In the genomic region with DNA sequence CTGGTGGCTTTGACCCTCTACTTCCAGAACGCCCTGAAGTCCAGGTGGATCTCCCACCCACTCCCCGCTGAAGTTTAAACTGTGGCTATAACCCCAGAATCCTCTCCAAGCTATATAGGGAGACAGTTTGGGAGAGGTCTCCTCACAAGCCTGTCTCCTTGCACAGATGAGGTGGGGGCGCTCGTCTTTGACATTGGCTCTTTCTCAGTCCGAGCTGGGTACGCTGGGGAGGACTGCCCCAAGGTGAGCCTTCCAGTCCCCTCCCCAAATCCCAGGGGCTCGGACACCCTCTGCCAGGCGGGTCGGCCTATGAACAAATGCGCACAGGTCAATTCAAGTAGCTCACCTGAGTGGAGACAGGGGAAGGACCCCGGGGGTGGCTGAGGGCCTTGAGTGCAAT, we compare ENCODE assay signal across 12 mouse cellular contexts. TPM values are rescaled to one million over a fixed set of nuclear protein-coding genes. Genes with fewer than 3 reads are reported as not detected.
DNase-seq lines count a peak whose midpoint lies in the region; ATAC-seq lines count a peak whose summit lies in the region.
"Had no signal": no experiment of that assay in that cellular context is flagged by ENCODE, and none has a peak within 500 bp of the region (broad histone marks: within the 10 kb centered on the region; RNA-seq: fewer than 3 reads in every experiment).

No protein-coding gene starts in this region.

- no peak overlapping the region for H3K27ac ChIP-seq in liver, embryonic 12.5 days
- H3K27ac ChIP-seq in liver, embryonic 11.5 days (ENCODE audit: low read depth, low read length), result no peak overlapping the region
- no peak overlapping the region for H3K27ac ChIP-seq in forebrain, embryonic 13.5 days
- H3K27ac ChIP-seq in limb, embryonic 13.5 days, result no peak overlapping the region
- H3K27ac ChIP-seq in stomach, embryonic 15.5 days, result no peak overlapping the region
- H3K27ac ChIP-seq: limb, embryonic 15.5 days had no signal

- peaks cover 7% of the 10 kb centered on the region for H3K4me1 ChIP-seq in liver, embryonic 12.5 days
- H3K4me1 ChIP-seq in liver, embryonic 11.5 days (replicated peaks; ENCODE audit: control insufficient read depth, insufficient read depth, low read length), result peaks cover 2% of the 10 kb centered on the region; the same call in 1 of the 2 replicates
- peaks cover 12% of the 10 kb centered on the region for H3K4me1 ChIP-seq in forebrain, embryonic 13.5 days
- H3K4me1 ChIP-seq in limb, embryonic 13.5 days, result peaks cover 8% of the 10 kb centered on the region; the same call in 1 of the 2 replicates
- no peaks in the 10 kb centered on the region for H3K4me1 ChIP-seq in stomach, embryonic 15.5 days

- no peaks in the 10 kb centered on the region for H3K36me3 ChIP-seq in liver, embryonic 12.5 days
- no peaks in the 10 kb centered on the region for H3K36me3 ChIP-seq in liver, embryonic 11.5 days (ENCODE audit: control insufficient read depth, insufficient read depth, low read length)
- H3K36me3 ChIP-seq in forebrain, embryonic 13.5 days (ENCODE audit: poor library complexity, severe bottlenecking), result no peaks in the 10 kb centered on the region
- no peaks in the 10 kb centered on the region for H3K36me3 ChIP-seq in limb, embryonic 13.5 days
- H3K36me3 ChIP-seq in stomach, embryonic 15.5 days, result no peaks in the 10 kb centered on the region
- H3K36me3 ChIP-seq: limb, embryonic 15.5 days had no signal

- H3K4me2 ChIP-seq in liver, embryonic 12.5 days, result peak overlapping the region; percentile 46; the same call in 1 of the 2 replicates
- H3K4me2 ChIP-seq in liver, embryonic 11.5 days, result no peak overlapping the region
- peak overlapping the region; percentile 65 for H3K4me2 ChIP-seq in forebrain, embryonic 13.5 days
- peak overlapping the region; percentile 53; the same call in 1 of the 2 replicates for H3K4me2 ChIP-seq in limb, embryonic 13.5 days (replicated peaks)
- peak overlapping the region; percentile 47; the same call in 1 of the 2 replicates for H3K4me2 ChIP-seq in stomach, embryonic 15.5 days

- no peak for DNase-seq in liver, embryonic 11.5 days (ENCODE audit: low spot score)
- DNase-seq in urinary bladder, postnatal 10 days (ENCODE audit: low spot score), result no peak

- no peak overlapping the region for H3K9ac ChIP-seq in liver, embryonic 12.5 days
- no peak overlapping the region for H3K9ac ChIP-seq in liver, embryonic 11.5 days (ENCODE audit: low read depth, low read length)
- peak overlapping the region; percentile 77 for H3K9ac ChIP-seq in forebrain, embryonic 13.5 days
- no peak overlapping the region for H3K9ac ChIP-seq in limb, embryonic 13.5 days
- no peak overlapping the region for H3K9ac ChIP-seq in stomach, embryonic 15.5 days
- H3K9ac ChIP-seq: limb, embryonic 15.5 days had no signal

- peaks cover 77% of the 10 kb centered on the region for H3K27me3 ChIP-seq in liver, embryonic 12.5 days (replicated peaks)
- peaks cover 18% of the 10 kb centered on the region for H3K27me3 ChIP-seq in liver, embryonic 11.5 days (replicated peaks; ENCODE audit: control insufficient read depth, insufficient read depth, low read length)
- H3K27me3 ChIP-seq in forebrain, embryonic 13.5 days, result peaks cover 18% of the 10 kb centered on the region; the same call in 1 of the 2 replicates
- H3K27me3 ChIP-seq in limb, embryonic 13.5 days, result peaks cover 19% of the 10 kb centered on the region
- peaks cover 14% of the 10 kb centered on the region; the same call in 1 of the 2 replicates for H3K27me3 ChIP-seq in stomach, embryonic 15.5 days (replicated peaks)

- no peaks in the 10 kb centered on the region for H3K9me3 ChIP-seq in liver, embryonic 12.5 days (replicated peaks)
- no peaks in the 10 kb centered on the region for H3K9me3 ChIP-seq in liver, embryonic 11.5 days (ENCODE audit: control insufficient read depth, low read length)
- H3K9me3 ChIP-seq in forebrain, embryonic 13.5 days (replicated peaks), result no peaks in the 10 kb centered on the region
- H3K9me3 ChIP-seq in limb, embryonic 13.5 days, result no peaks in the 10 kb centered on the region
- no peaks in the 10 kb centered on the region for H3K9me3 ChIP-seq in stomach, embryonic 15.5 days
- H3K9me3 ChIP-seq: limb, embryonic 15.5 days had no signal

- WGBS in liver, embryonic 12.5 days (ENCODE audit: insufficient replicate concordance), result 34% methylated on average over 11 of the region's 11 CpGs
- WGBS in liver, embryonic 11.5 days, result 36% methylated on average over 11 of the region's 11 CpGs
- 51% methylated on average over 11 of the region's 11 CpGs for WGBS in forebrain, embryonic 13.5 days
- 44% methylated on average over 11 of the region's 11 CpGs for WGBS in limb, embryonic 13.5 days
- 45% methylated on average over 11 of the region's 11 CpGs for WGBS in stomach, embryonic 15.5 days

- no peak for ATAC-seq in liver, embryonic 12.5 days
- no peak for ATAC-seq in liver, embryonic 11.5 days (replicated peaks; ENCODE audit: low FRiP score)
- ATAC-seq in forebrain, embryonic 13.5 days, result 0 out of 2 replicates have a peak, but pooled peaks have one; percentile 25
- 0 out of 2 replicates have a peak, but pooled peaks have one; percentile 36 for ATAC-seq in limb, embryonic 13.5 days (ENCODE audit: low FRiP score, low read depth)
- no peak for ATAC-seq in stomach, embryonic 15.5 days (ENCODE audit: insufficient read depth, low FRiP score, low read depth)
- ATAC-seq in monocyte, adult 5-6 weeks (replicated peaks; ENCODE audit: insufficient number of reproducible peaks, low FRiP score, low TSS enrichment, poor library complexity, severe bottlenecking), result no peak
- no peak; the same call in 1 of the 2 replicates for ATAC-seq in megakaryocyte-erythroid progenitor cell, adult 5-6 weeks (replicated peaks; ENCODE audit: low FRiP score, low TSS enrichment, poor library complexity, severe bottlenecking)

- H3K4me3 ChIP-seq in liver, embryonic 12.5 days, result no peak overlapping the region
- no peak overlapping the region for H3K4me3 ChIP-seq in liver, embryonic 11.5 days (ENCODE audit: low read depth, low read length)
- H3K4me3 ChIP-seq in forebrain, embryonic 13.5 days, result peak overlapping the region; percentile 59
- H3K4me3 ChIP-seq in limb, embryonic 13.5 days, result no peak overlapping the region
- no peak overlapping the region for H3K4me3 ChIP-seq in stomach, embryonic 15.5 days (replicated peaks)

RNA-seq across cellular contexts. Expression of a gene that starts 0.6 kb away (rescaled TPM):
- not detected in 2 replicates for polyA plus RNA-seq in liver, embryonic 12.5 days (2016; fragmentation: Nextera tagmentation; extraction: Ambion mirVana)
- polyA plus RNA-seq in liver, embryonic 11.5 days (2014; fragmentation: Nextera tagmentation; extraction: Ambion mirVana), result 0.70 and 0.79 TPM in 2 replicates
- polyA plus RNA-seq in forebrain, embryonic 13.5 days (2015; fragmentation: Nextera tagmentation; extraction: Ambion mirVana), result 144 and 174 TPM in 2 replicates
- 0.45 and 0.93 TPM in 2 replicates for polyA plus RNA-seq in limb, embryonic 13.5 days (2015; fragmentation: Nextera tagmentation; extraction: Ambion mirVana)
- 4.5 and 5.1 TPM in 2 replicates for polyA plus RNA-seq in stomach, embryonic 15.5 days (2015; fragmentation: Nextera tagmentation; extraction: Ambion mirVana)
- not detected in 3 replicates for total RNA-seq in monocyte, adult 5-6 weeks (2017)
- total RNA-seq in megakaryocyte-erythroid progenitor cell, adult 5-6 weeks (2014; fragmentation: Nextera tagmentation), result not detected in 2 replicates
- total RNA-seq in megakaryocyte-erythroid progenitor cell, adult 5-6 weeks (2017), result not detected in 2 replicates
- total RNA-seq: ES-E14; gastrocnemius, postnatal 4 days had no signal

RNA-seq across cellular contexts. Expression of a gene that starts 15.7 kb away (rescaled TPM):
- polyA plus RNA-seq in liver, embryonic 12.5 days (2016; fragmentation: Nextera tagmentation; extraction: Ambion mirVana), result 51.0 and 53.9 TPM in 2 replicates
- 60.5 and 65.4 TPM in 2 replicates for polyA plus RNA-seq in liver, embryonic 11.5 days (2014; fragmentation: Nextera tagmentation; extraction: Ambion mirVana)
- 1.2 and 1.5 TPM in 2 replicates for polyA plus RNA-seq in forebrain, embryonic 13.5 days (2015; fragmentation: Nextera tagmentation; extraction: Ambion mirVana)
- polyA plus RNA-seq in limb, embryonic 13.5 days (2015; fragmentation: Nextera tagmentation; extraction: Ambion mirVana), result 0.32 and 0.38 TPM in 2 replicates
- polyA plus RNA-seq in stomach, embryonic 15.5 days (2015; fragmentation: Nextera tagmentation; extraction: Ambion mirVana), result 2.2 and 4.7 TPM in 2 replicates
- total RNA-seq in monocyte, adult 5-6 weeks (2017), result 0.29 to 0.53 TPM (median 0.38 TPM) in 3 replicates
- total RNA-seq in megakaryocyte-erythroid progenitor cell, adult 5-6 weeks (2014; fragmentation: Nextera tagmentation), result 166 and 215 TPM in 2 replicates
- total RNA-seq in megakaryocyte-erythroid progenitor cell, adult 5-6 weeks (2017), result 94.7 and 144 TPM in 2 replicates

RNA-seq across cellular contexts. Expression of a gene that starts 20.6 kb away (rescaled TPM):
- polyA plus RNA-seq in liver, embryonic 12.5 days (2016; fragmentation: Nextera tagmentation; extraction: Ambion mirVana), result 215 and 221 TPM in 2 replicates
- polyA plus RNA-seq in liver, embryonic 11.5 days (2014; fragmentation: Nextera tagmentation; extraction: Ambion mirVana), result 306 and 319 TPM in 2 replicates
- polyA plus RNA-seq in forebrain, embryonic 13.5 days (2015; fragmentation: Nextera tagmentation; extraction: Ambion mirVana), result 483 and 508 TPM in 2 replicates
- polyA plus RNA-seq in limb, embryonic 13.5 days (2015; fragmentation: Nextera tagmentation; extraction: Ambion mirVana), result 343 and 352 TPM in 2 replicates
- 359 and 366 TPM in 2 replicates for polyA plus RNA-seq in stomach, embryonic 15.5 days (2015; fragmentation: Nextera tagmentation; extraction: Ambion mirVana)
- 361 to 408 TPM (median 386 TPM) in 3 replicates for total RNA-seq in monocyte, adult 5-6 weeks (2017)
- total RNA-seq in megakaryocyte-erythroid progenitor cell, adult 5-6 weeks (2014; fragmentation: Nextera tagmentation), result 367 and 396 TPM in 2 replicates
- total RNA-seq in megakaryocyte-erythroid progenitor cell, adult 5-6 weeks (2017), result 155 and 173 TPM in 2 replicates

RNA-seq across cellular contexts. Expression of a gene that starts 20.9 kb away (rescaled TPM):
- polyA plus RNA-seq in liver, embryonic 12.5 days (2016; fragmentation: Nextera tagmentation; extraction: Ambion mirVana), result 1.7 and 2.3 TPM in 2 replicates
- polyA plus RNA-seq in liver, embryonic 11.5 days (2014; fragmentation: Nextera tagmentation; extraction: Ambion mirVana), result 4.6 and 7.8 TPM in 2 replicates
- 0.35 TPM in 1 of 2 replicates, not detected in the other for polyA plus RNA-seq in forebrain, embryonic 13.5 days (2015; fragmentation: Nextera tagmentation; extraction: Ambion mirVana)
- polyA plus RNA-seq in limb, embryonic 13.5 days (2015; fragmentation: Nextera tagmentation; extraction: Ambion mirVana), result 0.78 and 0.86 TPM in 2 replicates
- not detected in 2 replicates for polyA plus RNA-seq in stomach, embryonic 15.5 days (2015; fragmentation: Nextera tagmentation; extraction: Ambion mirVana)
- total RNA-seq in monocyte, adult 5-6 weeks (2017), result not detected in 3 replicates
- total RNA-seq in megakaryocyte-erythroid progenitor cell, adult 5-6 weeks (2014; fragmentation: Nextera tagmentation), result not detected in 2 replicates
- not detected in 2 replicates for total RNA-seq in megakaryocyte-erythroid progenitor cell, adult 5-6 weeks (2017)
- total RNA-seq: adrenal gland, adult 2 months; gastrocnemius, postnatal 4 days had no signal
- polyA plus RNA-seq: adrenal gland, adult 2 months; limb, embryonic 15.5 days had no signal

RNA-seq across cellular contexts. Expression of a gene that starts 35.5 kb away (rescaled TPM):
- 5.6 and 6.0 TPM in 2 replicates for polyA plus RNA-seq in liver, embryonic 12.5 days (2016; fragmentation: Nextera tagmentation; extraction: Ambion mirVana)
- polyA plus RNA-seq in liver, embryonic 11.5 days (2014; fragmentation: Nextera tagmentation; extraction: Ambion mirVana), result 7.0 and 9.0 TPM in 2 replicates
- polyA plus RNA-seq in forebrain, embryonic 13.5 days (2015; fragmentation: Nextera tagmentation; extraction: Ambion mirVana), result 16.1 and 17.5 TPM in 2 replicates
- 16.1 and 16.7 TPM in 2 replicates for polyA plus RNA-seq in limb, embryonic 13.5 days (2015; fragmentation: Nextera tagmentation; extraction: Ambion mirVana)
- polyA plus RNA-seq in stomach, embryonic 15.5 days (2015; fragmentation: Nextera tagmentation; extraction: Ambion mirVana), result 10.2 and 12.2 TPM in 2 replicates
- 11.9 to 24.2 TPM (median 12.0 TPM) in 3 replicates for total RNA-seq in monocyte, adult 5-6 weeks (2017)
- total RNA-seq in megakaryocyte-erythroid progenitor cell, adult 5-6 weeks (2014; fragmentation: Nextera tagmentation), result 19.8 and 39.2 TPM in 2 replicates
- total RNA-seq in megakaryocyte-erythroid progenitor cell, adult 5-6 weeks (2017), result 7.9 and 10.8 TPM in 2 replicates

Comparison
In these comparisons a context has a peak if more than half of its experiments do, and no peak if none do; other contexts are left out.
1. ATAC-seq: peak in forebrain, embryonic 13.5 days (single experiment) and limb, embryonic 13.5 days (single experiment); none in liver, embryonic 12.5 days (single experiment), liver, embryonic 11.5 days (single experiment), stomach, embryonic 15.5 days (single experiment), monocyte, adult 5-6 weeks (single experiment) and megakaryocyte-erythroid progenitor cell, adult 5-6 weeks (single experiment).
2. RNA of a gene that starts 0.6 kb away (polyA plus RNA-seq): 144 to 174 TPM in forebrain, embryonic 13.5 days; 4.5 to 5.1 TPM in stomach, embryonic 15.5 days, 0.70 to 0.79 TPM in liver, embryonic 11.5 days, 0.45 to 0.93 TPM in limb, embryonic 13.5 days and not detected in liver, embryonic 12.5 days; every median in the first group is over 10 times any median in the second.